Mouse (Mus musculus): ENCODE data around the gene Eif5a. TPM values are rescaled to one million over a fixed set of nuclear protein-coding genes. Genes with fewer than 3 reads are reported as not detected.

The Eif5a gene
- polyA plus RNA-seq (2014; fragmentation: Illumina TruSeq; extraction: RNeasy Lipid Tissue Mini Kit (QIAGEN cat#74804); ENCODE audit: low read depth, low replicate concordance): 482 TPM

DNA sequence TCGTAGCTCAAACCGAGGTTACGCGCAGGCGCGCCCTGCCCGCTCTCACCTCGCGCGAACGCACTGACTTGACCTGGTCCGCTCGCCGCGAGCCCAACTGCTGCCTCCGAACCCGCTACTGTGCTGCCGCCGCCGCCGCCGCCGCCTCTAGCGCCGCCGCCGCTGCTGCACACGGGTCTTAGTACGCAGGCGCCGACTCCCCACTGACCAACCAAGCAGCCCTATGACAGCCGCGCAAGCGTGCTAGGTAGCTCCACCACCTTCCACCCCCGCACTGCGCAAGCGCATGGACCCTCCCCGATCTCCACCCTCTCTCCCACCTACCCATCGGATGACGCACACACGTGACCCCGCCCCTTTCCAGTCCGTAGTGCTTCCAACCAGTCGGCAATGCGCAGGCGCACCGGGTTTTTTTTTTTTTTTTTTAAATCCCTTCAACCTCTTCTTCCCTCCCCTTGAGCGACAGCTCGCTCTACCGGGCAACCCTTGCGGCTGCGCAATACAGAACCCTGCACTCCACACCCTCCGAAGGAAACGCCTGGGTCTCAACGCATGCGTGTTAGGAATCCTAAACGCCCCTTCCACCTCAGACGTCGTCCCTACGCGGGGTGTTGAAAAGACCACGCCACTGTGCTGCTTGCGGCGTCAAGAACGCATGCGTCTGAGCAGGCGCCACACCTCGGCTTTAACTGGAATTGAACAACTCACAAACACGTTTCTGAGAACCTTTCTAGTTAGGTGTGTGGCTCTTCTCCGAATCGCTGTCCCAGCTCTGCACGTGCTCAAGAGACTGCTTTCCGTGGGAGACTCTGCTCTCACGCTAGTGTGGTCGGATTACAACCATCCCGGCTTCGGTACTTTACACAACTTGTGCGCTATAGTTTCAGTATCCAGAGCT is at the start of gene Eif5a:
Gene Eif5a, minus strand, starts transcription at position 845 of the 898 bp plus-strand sequence.

DNA sequence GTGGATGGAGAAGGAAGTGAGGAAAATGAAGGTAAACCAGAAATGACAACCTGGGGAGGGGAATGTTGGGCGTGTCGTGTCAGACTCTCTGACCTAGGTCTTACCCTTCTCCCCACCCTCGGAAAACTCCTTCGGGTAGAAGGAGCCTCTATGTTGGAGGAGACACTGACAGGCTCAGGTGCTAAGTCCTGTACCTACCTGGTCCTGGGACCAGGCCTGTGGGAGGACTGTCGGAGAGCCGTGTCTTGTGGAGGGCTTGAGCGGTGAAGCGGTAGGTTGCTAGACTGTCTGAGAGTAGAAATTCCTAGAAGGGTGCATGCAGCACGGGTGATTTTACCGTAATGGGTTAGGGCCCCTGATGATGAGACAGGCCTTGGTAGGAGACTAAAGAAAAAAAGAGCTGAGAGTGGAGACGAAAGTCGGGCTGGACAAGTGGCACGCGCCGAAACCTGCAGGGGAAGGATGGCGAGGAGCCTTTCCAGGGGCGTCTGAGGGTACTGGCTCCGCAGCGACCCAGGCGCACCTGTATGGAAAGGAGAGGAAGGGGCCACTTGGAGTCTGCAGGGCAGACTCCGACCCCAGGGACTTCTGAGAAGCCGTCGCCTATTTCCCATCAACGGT is 43.0 kb upstream of the Eif5a start, which contains the start of gene Cldn7:
Gene Cldn7, plus strand, starts transcription at position 130 of the 621 bp plus-strand sequence.

DNA sequence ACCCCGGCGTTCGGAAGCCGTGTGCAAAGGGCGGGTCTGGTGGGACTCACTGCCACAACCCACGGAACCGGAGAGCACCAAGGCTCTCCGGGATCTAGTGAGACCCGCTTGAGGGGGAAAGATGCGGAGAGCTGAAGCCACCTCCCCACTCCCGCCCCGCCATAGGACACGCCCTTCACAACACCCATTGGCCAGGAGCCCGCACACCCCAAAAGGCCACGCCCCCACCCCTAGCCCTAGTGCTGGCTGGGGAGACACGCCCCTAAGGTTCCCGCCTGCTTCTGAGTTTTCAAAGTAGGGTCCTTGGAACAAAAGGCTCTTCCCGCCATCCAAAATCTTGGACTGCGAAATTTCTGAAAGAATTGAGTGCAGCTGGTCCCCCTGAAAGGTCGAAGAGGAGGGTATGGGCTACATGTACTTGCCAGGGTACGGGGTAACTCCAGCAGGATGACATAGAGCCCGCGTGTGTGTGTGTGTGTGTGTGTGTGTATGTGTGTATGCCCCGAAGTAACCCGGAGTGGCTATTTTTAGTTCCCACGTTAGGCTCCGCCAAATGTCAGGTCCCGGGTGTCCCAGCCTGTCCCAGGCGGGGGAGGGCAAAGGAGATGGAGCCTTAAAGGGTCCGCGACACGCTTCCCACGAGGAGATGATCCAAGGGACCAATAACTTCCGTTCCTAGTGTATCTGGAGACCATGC is 26.5 kb upstream of the Eif5a start, which contains the start of gene Slc2a4:
Gene Slc2a4, minus strand, starts transcription at position 123 of the 697 bp plus-strand sequence.

DNA sequence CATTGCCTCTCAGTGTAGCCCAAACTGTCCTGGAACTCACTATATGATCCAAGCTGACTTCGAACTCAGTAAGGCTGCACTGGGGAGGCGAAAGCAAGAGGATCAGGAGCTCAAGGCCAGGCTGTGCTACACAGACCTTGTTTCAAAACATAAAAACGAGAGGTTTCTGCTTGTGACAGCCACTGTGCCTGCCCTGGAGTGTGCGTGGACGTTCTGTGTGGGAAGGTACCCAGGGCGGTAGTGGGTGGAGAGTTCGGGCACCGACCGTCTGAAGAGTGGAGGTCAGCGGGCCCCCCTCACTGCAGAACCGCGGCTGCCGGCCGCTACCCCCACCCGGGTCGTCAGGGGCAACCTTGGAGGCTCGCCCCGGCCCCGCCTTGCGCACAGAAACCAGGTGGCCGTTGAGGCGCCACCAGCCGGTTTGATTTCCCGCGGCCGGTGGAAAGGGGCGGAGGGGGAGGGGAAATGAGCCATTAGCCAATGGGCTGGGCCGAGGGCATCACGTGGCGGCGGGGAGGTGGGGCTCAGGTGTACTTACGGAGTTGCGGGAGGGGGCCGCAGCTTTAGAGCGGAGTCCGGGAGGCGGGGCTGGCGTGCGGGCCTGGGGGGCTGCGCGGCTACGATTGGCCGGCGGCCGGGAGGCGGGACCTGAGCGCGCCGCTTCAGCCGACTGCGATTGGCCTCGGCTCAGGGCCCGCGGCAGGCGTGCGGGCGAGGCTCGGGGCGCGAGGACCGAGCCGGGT is 13.6 kb upstream of the Eif5a start, which contains the start of gene Ybx2:
Gene Ybx2, plus strand, starts transcription at position 660 of the 743 bp plus-strand sequence.

DNA sequence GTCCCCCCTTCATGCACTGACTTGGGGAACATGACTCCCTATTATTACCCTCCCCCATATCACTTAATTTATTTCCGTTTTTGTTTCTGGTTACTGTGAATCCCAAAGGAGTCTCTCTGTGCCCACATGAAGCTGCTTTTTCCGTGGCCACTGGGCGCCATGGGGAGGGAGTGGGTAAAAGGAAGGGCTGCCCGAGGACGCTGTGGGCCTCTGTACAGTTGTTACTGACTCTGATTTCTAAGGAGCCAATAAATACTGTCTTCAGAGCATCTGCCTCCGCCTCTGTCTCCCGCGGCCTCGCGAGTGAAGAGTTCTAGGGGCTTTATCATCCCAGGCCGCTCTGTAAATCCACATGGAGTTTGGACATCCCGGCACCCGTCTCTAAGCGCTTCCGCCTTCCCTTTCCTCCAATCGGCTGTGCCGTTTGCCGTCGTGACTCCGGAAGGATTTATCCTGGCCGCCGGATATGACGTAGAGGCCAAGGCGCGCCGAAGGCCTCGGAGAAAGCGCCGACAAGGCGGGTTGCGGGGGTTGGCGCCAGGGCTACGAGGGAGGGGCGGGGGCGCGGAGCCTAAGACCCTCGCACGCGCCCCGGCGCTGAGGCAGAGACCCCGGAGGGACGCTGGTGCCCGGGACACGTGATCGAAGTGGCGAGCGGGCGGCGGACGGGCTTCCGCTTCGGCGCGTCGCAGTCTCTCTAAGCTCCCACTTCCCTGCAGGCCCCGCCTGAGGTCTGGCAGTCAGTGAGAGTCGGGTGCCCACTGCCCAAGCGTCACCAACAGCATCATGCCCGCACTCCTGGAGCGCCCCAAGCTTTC is 8.0 kb downstream of the Eif5a start, which contains the start of gene Gps2:
Gene Gps2, plus strand, starts transcription at position 335 of the 818 bp plus-strand sequence.

DNA sequence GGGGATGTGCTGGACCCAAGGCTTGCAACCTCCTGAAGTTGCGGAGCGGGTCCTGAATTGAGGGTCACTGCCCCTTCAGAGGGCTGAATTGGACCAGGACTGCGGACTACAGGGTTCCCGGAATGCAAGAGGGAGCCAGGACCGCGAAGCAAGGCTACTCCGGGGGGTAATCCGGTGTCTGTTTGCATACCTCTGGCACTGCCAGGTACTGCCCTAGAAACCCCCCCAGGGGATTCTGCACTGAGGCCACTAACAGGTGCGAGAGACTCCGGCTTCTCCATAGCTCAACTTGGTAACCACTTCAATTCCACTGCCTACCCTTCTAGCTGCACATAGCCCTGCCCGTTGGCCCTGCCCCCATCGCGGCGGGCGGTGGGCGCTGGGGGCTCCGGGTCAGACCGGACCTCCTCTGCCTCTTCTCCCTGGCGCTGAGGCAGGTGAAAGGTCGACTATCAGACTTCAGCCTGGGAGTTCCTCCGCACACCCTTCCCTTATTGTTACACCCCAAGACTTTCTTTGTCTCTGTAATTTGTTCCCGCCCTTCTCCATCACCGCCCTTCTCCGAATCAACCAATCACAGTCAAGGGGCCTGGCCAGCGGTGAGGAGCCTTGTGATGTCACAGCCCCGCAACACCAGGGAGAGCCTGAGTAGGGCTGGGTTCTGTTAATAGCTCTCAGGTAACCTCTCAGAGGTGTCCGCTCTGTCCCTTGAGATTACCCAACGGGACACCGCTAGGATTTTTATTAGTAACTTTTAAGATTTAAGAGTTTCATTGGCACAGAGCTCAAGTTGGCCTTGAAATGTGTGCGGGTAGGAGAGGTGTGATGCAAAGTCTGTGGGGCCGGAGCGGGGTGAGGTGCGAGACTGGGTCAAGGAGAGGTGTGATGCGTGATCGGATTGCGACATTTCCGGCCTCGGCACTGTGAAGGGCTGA is 21.0 kb downstream of the Eif5a start, which contains the start of the genes 2810408A11Rik and Neurl4:
Gene 2810408A11Rik, minus strand, starts transcription at position 517 of the 935 bp plus-strand sequence.
Gene Neurl4, plus strand, starts transcription at position 602 of the 935 bp plus-strand sequence.

DNA sequence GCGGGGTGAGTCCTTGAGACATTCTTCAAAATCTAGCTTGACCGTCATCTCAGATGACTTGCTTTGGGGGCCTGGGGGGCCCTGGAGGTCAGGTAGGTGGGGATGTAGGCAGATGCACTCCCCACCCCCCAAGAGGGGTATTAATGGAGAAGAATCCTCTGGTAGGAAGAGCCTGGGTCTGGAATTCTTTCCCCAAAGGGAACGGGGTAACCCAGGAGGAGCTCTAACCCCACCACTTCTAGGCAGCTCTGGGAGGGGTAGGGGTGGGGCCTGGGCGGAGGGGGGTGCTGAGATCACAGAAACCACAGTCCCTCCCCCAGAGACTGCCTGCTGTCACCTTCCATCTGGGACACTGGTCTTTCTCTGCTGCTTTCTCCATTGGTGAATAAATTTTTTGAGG is 26.5 kb downstream of the Eif5a start, which contains the start of gene Acap1:
Gene Acap1, minus strand, starts transcription at position 249 of the 400 bp plus-strand sequence.

DNA sequence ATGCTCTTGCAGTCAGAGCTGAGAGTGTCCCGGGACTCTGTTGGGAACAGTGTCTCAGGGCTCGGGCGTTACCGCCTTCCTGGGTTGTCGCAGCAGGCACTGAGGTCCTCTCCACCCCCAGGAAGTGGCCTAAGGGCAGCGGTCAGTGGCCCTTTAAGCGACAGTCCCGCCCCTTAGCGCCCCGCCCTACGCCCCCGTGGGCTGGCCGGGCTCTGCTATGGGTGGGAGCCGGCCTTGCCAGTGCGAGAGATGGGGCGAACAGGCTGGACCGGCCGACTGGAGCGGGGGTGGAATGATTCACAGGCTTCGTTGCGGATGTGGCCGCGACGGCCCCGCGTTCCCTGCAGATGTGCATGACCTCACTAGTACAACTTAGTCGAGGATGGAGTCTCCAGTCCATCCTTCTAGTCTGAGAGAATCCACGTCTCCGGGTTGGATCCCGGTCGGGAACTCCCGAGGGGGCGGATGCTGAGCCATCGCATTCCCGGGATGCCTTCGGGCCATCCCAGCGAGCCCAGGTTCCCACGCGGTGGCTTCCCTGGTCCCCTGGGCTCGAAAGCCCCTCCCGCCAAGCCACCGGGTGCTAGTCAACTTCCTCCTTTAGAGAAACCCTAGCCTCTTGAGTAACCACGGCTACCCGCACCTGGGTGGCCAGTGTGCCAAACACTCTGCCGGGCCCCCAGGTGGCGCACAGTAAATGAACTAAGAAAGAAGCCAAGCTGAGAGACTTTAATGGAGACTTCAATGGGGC is 40.7 kb downstream of the Eif5a start, which contains the start of gene Kctd11:
Gene Kctd11, minus strand, starts transcription at position 554 of the 751 bp plus-strand sequence.

DNA sequence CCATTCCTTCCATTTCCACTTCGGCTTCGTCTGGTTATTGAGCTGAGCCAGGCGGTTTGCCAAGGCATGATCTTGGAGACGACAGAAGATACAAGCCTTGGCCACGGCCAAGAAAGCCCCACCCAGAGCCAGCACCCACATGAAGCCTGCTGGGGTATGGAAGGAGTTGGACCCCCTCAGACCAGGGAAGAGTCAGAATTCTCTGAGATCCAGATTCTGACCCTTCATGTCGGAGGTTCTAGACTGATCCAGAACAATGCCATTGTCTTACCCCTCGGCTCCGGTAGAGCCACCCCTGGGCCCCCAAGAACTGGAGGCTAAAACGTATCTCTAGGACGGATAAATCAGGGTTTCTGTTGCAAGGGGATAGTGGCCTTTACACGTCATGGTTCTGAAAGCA is 43.9 kb downstream of the Eif5a start, which contains the start of gene Tmem95:
Gene Tmem95, minus strand, starts transcription at position 141 of the 400 bp plus-strand sequence.

Other genes with a start within 250 kb of the Eif5a start
- gene Eif4a1, start 249.5 kb downstream of the Eif5a start, polyA plus RNA-seq (2014; fragmentation: Illumina TruSeq; extraction: RNeasy Lipid Tissue Mini Kit (QIAGEN cat#74804); ENCODE audit: low read depth, low replicate concordance): 274 TPM
- 55.9 TPM for gene Senp3, start 239.9 kb downstream of the Eif5a start, polyA plus RNA-seq (2014; fragmentation: Illumina TruSeq; extraction: RNeasy Lipid Tissue Mini Kit (QIAGEN cat#74804); ENCODE audit: low read depth, low replicate concordance)
- gene Tnfsf13, start 236.2 kb downstream of the Eif5a start, polyA plus RNA-seq (2014; fragmentation: Illumina TruSeq; extraction: RNeasy Lipid Tissue Mini Kit (QIAGEN cat#74804); ENCODE audit: low read depth, low replicate concordance): 3.4 TPM
- gene Tnfsf12, start 226.1 kb downstream of the Eif5a start, polyA plus RNA-seq (2014; fragmentation: Illumina TruSeq; extraction: RNeasy Lipid Tissue Mini Kit (QIAGEN cat#74804); ENCODE audit: low read depth, low replicate concordance): 19.9 TPM
- 10.4 TPM for gene Tnfsfm13, start 225.9 kb downstream of the Eif5a start, polyA plus RNA-seq (2014; fragmentation: Illumina TruSeq; extraction: RNeasy Lipid Tissue Mini Kit (QIAGEN cat#74804); ENCODE audit: low read depth, low replicate concordance)
- 20.8 TPM for gene Polr2a, start 163.3 kb downstream of the Eif5a start, polyA plus RNA-seq (2014; fragmentation: Illumina TruSeq; extraction: RNeasy Lipid Tissue Mini Kit (QIAGEN cat#74804); ENCODE audit: low read depth, low replicate concordance)
- gene Slc35g3, start 160.0 kb downstream of the Eif5a start, polyA plus RNA-seq (2014; fragmentation: Illumina TruSeq; extraction: RNeasy Lipid Tissue Mini Kit (QIAGEN cat#74804); ENCODE audit: low read depth, low replicate concordance): not detected
- gene Zbtb4, start 156.0 kb downstream of the Eif5a start, polyA plus RNA-seq (2014; fragmentation: Illumina TruSeq; extraction: RNeasy Lipid Tissue Mini Kit (QIAGEN cat#74804); ENCODE audit: low read depth, low replicate concordance): 24.0 TPM
- 7.0 TPM for gene Chrnb1, start 126.0 kb downstream of the Eif5a start, polyA plus RNA-seq (2014; fragmentation: Illumina TruSeq; extraction: RNeasy Lipid Tissue Mini Kit (QIAGEN cat#74804); ENCODE audit: low read depth, low replicate concordance)
- gene Fgf11, start 120.1 kb downstream of the Eif5a start, polyA plus RNA-seq (2014; fragmentation: Illumina TruSeq; extraction: RNeasy Lipid Tissue Mini Kit (QIAGEN cat#74804); ENCODE audit: low read depth, low replicate concordance): 3.8 TPM
- not detected for gene Tmem102, start 116.3 kb downstream of the Eif5a start, polyA plus RNA-seq (2014; fragmentation: Illumina TruSeq; extraction: RNeasy Lipid Tissue Mini Kit (QIAGEN cat#74804); ENCODE audit: low read depth, low replicate concordance)
- gene Gm39566, start 106.7 kb downstream of the Eif5a start, polyA plus RNA-seq (2014; fragmentation: Illumina TruSeq; extraction: RNeasy Lipid Tissue Mini Kit (QIAGEN cat#74804); ENCODE audit: low read depth, low replicate concordance): not detected
- gene Spem2, start 103.5 kb downstream of the Eif5a start, polyA plus RNA-seq (2014; fragmentation: Illumina TruSeq; extraction: RNeasy Lipid Tissue Mini Kit (QIAGEN cat#74804); ENCODE audit: low read depth, low replicate concordance): not detected
- gene Spem1, start 99.8 kb downstream of the Eif5a start, polyA plus RNA-seq (2014; fragmentation: Illumina TruSeq; extraction: RNeasy Lipid Tissue Mini Kit (QIAGEN cat#74804); ENCODE audit: low read depth, low replicate concordance): not detected
- 5.0 TPM for gene Nlgn2, start 84.2 kb downstream of the Eif5a start, polyA plus RNA-seq (2014; fragmentation: Illumina TruSeq; extraction: RNeasy Lipid Tissue Mini Kit (QIAGEN cat#74804); ENCODE audit: low read depth, low replicate concordance)
- 282 TPM for gene Tmem256, start 83.4 kb downstream of the Eif5a start, polyA plus RNA-seq (2014; fragmentation: Illumina TruSeq; extraction: RNeasy Lipid Tissue Mini Kit (QIAGEN cat#74804); ENCODE audit: low read depth, low replicate concordance)
- 23.8 TPM for gene Plscr3, start 75.6 kb downstream of the Eif5a start, polyA plus RNA-seq (2014; fragmentation: Illumina TruSeq; extraction: RNeasy Lipid Tissue Mini Kit (QIAGEN cat#74804); ENCODE audit: low read depth, low replicate concordance)
- gene Tnk1, start 63.2 kb downstream of the Eif5a start, polyA plus RNA-seq (2014; fragmentation: Illumina TruSeq; extraction: RNeasy Lipid Tissue Mini Kit (QIAGEN cat#74804); ENCODE audit: low read depth, low replicate concordance): not detected
- not detected for gene Tmem95, start 43.9 kb downstream of the Eif5a start, polyA plus RNA-seq (2014; fragmentation: Illumina TruSeq; extraction: RNeasy Lipid Tissue Mini Kit (QIAGEN cat#74804); ENCODE audit: low read depth, low replicate concordance)
- gene Kctd11, start 40.6 kb downstream of the Eif5a start, polyA plus RNA-seq (2014; fragmentation: Illumina TruSeq; extraction: RNeasy Lipid Tissue Mini Kit (QIAGEN cat#74804); ENCODE audit: low read depth, low replicate concordance): 4.2 TPM
- 0.81 TPM for gene Acap1, start 26.4 kb downstream of the Eif5a start, polyA plus RNA-seq (2014; fragmentation: Illumina TruSeq; extraction: RNeasy Lipid Tissue Mini Kit (QIAGEN cat#74804); ENCODE audit: low read depth, low replicate concordance)
- gene 2810408A11Rik, start 21.0 kb downstream of the Eif5a start, polyA plus RNA-seq (2014; fragmentation: Illumina TruSeq; extraction: RNeasy Lipid Tissue Mini Kit (QIAGEN cat#74804); ENCODE audit: low read depth, low replicate concordance): 2.9 TPM
- gene Neurl4, start 20.9 kb downstream of the Eif5a start, polyA plus RNA-seq (2014; fragmentation: Illumina TruSeq; extraction: RNeasy Lipid Tissue Mini Kit (QIAGEN cat#74804); ENCODE audit: low read depth, low replicate concordance): 37.7 TPM
- 44.4 TPM for gene Gps2, start 8.1 kb downstream of the Eif5a start, polyA plus RNA-seq (2014; fragmentation: Illumina TruSeq; extraction: RNeasy Lipid Tissue Mini Kit (QIAGEN cat#74804); ENCODE audit: low read depth, low replicate concordance)
- 32.3 TPM for gene Ybx2, start 13.8 kb upstream of the Eif5a start, polyA plus RNA-seq (2014; fragmentation: Illumina TruSeq; extraction: RNeasy Lipid Tissue Mini Kit (QIAGEN cat#74804); ENCODE audit: low read depth, low replicate concordance)
- gene Slc2a4, start 26.2 kb upstream of the Eif5a start, polyA plus RNA-seq (2014; fragmentation: Illumina TruSeq; extraction: RNeasy Lipid Tissue Mini Kit (QIAGEN cat#74804); ENCODE audit: low read depth, low replicate concordance): 385 TPM
- gene Cldn7, start 42.8 kb upstream of the Eif5a start, polyA plus RNA-seq (2014; fragmentation: Illumina TruSeq; extraction: RNeasy Lipid Tissue Mini Kit (QIAGEN cat#74804); ENCODE audit: low read depth, low replicate concordance): 0.58 TPM
- 146 TPM for gene Ctdnep1, start 59.2 kb upstream of the Eif5a start, polyA plus RNA-seq (2014; fragmentation: Illumina TruSeq; extraction: RNeasy Lipid Tissue Mini Kit (QIAGEN cat#74804); ENCODE audit: low read depth, low replicate concordance)
- gene Elp5, start 60.6 kb upstream of the Eif5a start, polyA plus RNA-seq (2014; fragmentation: Illumina TruSeq; extraction: RNeasy Lipid Tissue Mini Kit (QIAGEN cat#74804); ENCODE audit: low read depth, low replicate concordance): 52.8 TPM
- gene Gabarap, start 69.2 kb upstream of the Eif5a start, polyA plus RNA-seq (2014; fragmentation: Illumina TruSeq; extraction: RNeasy Lipid Tissue Mini Kit (QIAGEN cat#74804); ENCODE audit: low read depth, low replicate concordance): 418 TPM
- gene Phf23, start 73.8 kb upstream of the Eif5a start, polyA plus RNA-seq (2014; fragmentation: Illumina TruSeq; extraction: RNeasy Lipid Tissue Mini Kit (QIAGEN cat#74804); ENCODE audit: low read depth, low replicate concordance): 25.3 TPM
- 5.6 TPM for gene Dvl2, start 78.6 kb upstream of the Eif5a start, polyA plus RNA-seq (2014; fragmentation: Illumina TruSeq; extraction: RNeasy Lipid Tissue Mini Kit (QIAGEN cat#74804); ENCODE audit: low read depth, low replicate concordance)
- gene Acadvl, start 93.5 kb upstream of the Eif5a start, polyA plus RNA-seq (2014; fragmentation: Illumina TruSeq; extraction: RNeasy Lipid Tissue Mini Kit (QIAGEN cat#74804); ENCODE audit: low read depth, low replicate concordance): 1,086 TPM
- 3.2 TPM for gene Dlg4, start 95.0 kb upstream of the Eif5a start, polyA plus RNA-seq (2014; fragmentation: Illumina TruSeq; extraction: RNeasy Lipid Tissue Mini Kit (QIAGEN cat#74804); ENCODE audit: low read depth, low replicate concordance)
- 0.50 TPM for gene Asgr1, start 132.1 kb upstream of the Eif5a start, polyA plus RNA-seq (2014; fragmentation: Illumina TruSeq; extraction: RNeasy Lipid Tissue Mini Kit (QIAGEN cat#74804); ENCODE audit: low read depth, low replicate concordance)
- gene Asgr2, start 170.7 kb upstream of the Eif5a start, polyA plus RNA-seq (2014; fragmentation: Illumina TruSeq; extraction: RNeasy Lipid Tissue Mini Kit (QIAGEN cat#74804); ENCODE audit: low read depth, low replicate concordance): 0.68 TPM
- gene Mgl2, start 208.4 kb upstream of the Eif5a start, polyA plus RNA-seq (2014; fragmentation: Illumina TruSeq; extraction: RNeasy Lipid Tissue Mini Kit (QIAGEN cat#74804); ENCODE audit: low read depth, low replicate concordance): 16.8 TPM
- 7.1 TPM for gene Clec10a, start 234.2 kb upstream of the Eif5a start, polyA plus RNA-seq (2014; fragmentation: Illumina TruSeq; extraction: RNeasy Lipid Tissue Mini Kit (QIAGEN cat#74804); ENCODE audit: low read depth, low replicate concordance)